Mouse (Mus musculus) regulatory T cell (primary cell): Measurements from ENCODE around the gene Prss16.

ENCODE experiments used
- in situ Hi-C: fragments of 300-600 bp; cut with MboI, MseI; formaldehyde crosslinking; loops from one replicate; pipeline ENCODE4 v1.15.1; 2025; ENCODE audit warnings: high pct_unique_total_duplicates

The Prss16 gene

DNA sequence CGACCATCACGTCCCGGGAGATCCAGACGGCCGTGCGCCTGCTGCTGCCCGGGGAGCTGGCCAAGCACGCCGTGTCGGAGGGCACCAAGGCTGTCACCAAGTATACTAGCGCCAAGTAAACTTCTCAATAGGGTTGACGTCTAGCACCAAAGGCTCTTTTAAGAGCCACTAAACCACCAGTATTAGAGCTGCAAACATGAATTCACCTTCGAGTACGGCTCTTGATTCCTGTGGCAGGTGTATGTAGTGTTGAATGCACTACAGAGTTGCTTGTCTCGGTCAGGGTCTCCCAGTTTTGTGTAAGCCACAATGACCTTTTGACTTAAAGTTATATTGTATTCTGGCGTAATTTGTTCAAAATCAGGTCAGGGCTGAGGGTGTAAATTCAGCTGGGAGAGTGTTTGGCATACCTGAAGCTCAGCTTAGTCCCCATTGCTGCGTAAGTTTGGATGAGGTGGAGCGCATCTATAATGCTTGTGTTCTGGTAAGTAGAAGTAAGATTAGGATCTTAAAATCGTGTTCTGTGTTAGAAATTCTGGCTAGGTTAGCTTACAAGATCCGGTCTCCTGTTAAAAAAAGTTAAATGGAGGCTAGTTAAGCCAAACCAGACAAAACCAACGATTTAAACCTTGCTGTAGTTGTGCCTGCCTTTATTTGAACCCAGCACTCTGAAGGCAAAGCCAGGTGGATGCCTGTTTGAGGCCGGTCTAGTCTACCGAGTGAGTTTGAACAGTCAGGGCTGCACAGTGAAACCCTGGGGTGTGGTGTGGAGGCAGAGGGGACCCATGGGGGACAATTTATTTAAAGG lies 26.8 kb upstream of the Prss16 start:
- in situ Hi-C loops = loop anchor here (5.0 to 10.0 kb wide), 3 partner anchors 314 to 1708 kb away; partner anchors contain the start of genes Hist1h2af, Hist1h2bb, Hist1h2bm and Hist1h3c

DNA sequence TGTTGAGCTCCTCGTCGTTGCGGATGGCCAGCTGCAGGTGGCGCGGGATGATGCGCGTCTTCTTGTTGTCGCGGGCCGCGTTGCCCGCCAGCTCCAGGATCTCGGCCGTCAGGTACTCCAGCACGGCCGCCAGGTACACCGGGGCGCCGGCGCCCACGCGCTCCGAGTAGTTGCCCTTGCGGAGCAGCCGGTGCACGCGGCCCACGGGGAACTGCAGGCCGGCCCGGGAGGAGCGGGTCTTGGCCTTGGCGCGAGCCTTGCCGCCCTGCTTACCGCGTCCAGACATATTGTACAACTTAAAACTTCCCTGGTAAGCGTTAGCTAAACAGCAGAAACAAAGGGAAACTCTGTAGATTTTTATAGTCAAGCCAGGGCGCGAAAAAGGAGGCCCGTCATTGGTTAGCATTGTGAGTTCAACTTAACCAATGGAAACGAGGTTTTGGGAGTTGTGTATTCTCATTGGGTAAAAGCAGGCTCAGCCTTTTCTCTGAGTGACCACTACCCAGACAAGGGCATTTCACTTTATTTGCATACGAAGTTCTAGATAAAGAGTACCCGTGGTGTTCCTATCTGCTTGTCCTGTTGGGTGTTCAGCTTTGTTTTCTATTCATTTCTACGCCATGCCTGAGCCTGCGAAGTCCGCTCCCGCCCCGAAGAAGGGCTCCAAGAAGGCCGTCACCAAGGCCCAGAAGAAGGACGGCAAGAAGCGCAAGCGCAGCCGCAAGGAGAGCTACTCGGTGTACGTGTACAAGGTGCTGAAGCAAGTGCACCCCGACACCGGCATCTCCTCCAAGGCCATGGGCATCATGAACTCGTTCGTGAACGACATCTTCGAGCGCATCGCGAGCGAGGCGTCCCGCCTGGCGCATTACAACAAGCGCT lies 26.0 kb upstream of the Prss16 start, which contains the start of the genes Hist1h2ah and Hist1h2bk:
Gene Hist1h2ah, minus strand, starts transcription at position 302 of the 882 bp plus-strand sequence.
Gene Hist1h2bk, plus strand, starts transcription at position 604 of the 882 bp plus-strand sequence.
- in situ Hi-C loops = loop anchor here (5.0 to 10.0 kb wide), 3 partner anchors 313 to 1709 kb away; partner anchors contain the start of genes Hist1h2af, Hist1h2bb, Hist1h2bm and Hist1h3c

DNA sequence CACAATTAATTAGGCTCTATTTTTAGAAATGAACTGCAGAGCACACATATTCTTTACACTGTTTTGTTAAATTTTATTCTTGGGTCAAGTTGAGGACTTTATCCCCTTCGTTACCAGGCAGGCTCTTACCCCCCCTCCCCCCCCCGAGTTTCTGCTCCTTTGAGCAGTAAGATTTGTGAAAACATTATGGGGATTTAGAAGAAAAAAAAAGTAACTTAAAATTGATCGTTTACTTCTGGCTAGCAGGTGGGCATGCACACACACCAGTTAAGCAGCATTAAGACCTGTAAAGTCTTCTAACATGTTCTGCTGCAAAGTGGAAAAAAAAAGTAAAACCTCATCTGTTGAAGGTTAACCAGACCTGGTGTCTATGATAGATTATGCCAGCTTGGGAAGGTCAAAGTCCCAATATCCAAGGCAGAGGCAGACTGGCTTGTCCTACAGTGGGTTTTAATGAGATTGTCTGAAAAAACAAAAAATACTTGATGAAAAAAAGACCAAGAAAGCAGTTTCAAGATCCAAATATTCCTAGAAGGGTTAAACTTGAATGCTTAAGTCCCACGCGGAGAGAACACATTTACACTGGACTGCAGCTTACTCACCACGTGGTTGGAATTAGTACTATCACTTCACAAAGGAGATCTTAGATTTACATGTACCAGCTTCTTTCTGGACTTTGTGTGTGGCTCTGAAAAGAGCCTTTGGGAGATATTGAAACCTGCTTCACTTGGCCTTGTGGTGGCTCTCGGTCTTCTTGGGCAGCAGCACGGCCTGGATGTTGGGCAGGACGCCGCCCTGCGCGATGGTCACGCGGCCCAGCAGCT lies 25.1 kb upstream of the Prss16 start:
- in situ Hi-C loops = loop anchor here (5.0 to 10.0 kb wide), 4 partner anchors 182 to 1710 kb away; partner anchors contain the start of genes Hist1h2af, Hist1h2bb, Hist1h2bm and Hist1h3c

DNA sequence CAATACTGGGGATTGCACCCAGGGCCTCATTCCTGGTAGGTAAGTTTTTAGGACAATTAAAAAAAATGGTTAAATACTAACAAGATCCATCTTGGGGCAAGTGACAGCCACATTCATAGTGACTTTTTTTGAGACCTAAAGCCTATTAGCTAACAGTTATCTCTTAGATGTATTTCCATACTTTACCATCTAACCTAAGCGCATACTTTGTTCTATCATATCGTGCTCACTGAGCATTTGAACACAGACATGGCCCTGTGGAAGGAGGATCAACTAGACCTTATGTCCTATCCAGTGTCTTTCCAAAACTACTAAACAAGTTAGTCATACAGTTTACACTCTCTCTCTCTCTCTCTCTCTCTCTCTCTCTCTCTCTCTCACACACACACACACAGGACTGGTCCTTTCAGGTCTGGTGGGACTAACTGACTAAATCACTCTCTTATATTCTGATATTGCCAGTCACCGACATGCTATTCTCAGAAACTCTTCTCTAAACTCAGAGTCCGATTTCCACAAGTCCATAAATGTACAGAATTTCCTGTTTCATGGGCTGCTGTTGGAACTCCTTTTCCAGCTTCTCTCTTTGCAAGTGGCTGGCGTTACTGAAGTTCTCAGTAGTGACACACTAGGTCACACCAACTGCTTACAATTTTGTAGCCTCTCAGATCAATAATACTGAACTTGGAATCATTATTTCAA lies 24.4 kb upstream of the Prss16 start:
- in situ Hi-C loops = loop anchor here (5.0 to 10.0 kb wide), 3 partner anchors 182 to 1711 kb away; partner anchors contain the start of genes Hist1h2af, Hist1h2bb, Hist1h3c and Hist1h3g

DNA sequence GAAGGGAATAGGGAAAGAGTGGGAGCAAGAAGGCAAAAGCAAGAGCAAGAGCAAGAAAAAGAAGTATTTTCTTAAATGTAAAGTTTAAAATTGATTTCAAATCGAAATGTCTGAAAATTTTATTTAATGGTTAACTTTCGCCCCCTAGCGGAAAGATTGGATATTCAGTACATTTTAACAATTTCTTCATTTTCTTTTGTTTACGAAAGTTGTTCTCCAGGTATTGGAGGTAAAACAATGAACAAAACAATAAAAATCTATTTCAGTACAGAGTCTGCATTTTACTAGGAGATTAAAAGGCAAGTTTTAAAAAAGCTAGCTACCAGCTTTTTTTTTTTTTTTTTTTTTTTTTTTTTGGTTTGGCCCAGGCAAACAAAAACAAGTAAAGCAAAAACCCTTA lies 21.0 kb upstream of the Prss16 start:
- in situ Hi-C loops = loop anchor here (5.0 to 10.0 kb wide), 3 partner anchors 178 to 1714 kb away; partner anchors contain the start of genes Hist1h2af, Hist1h2bb, Hist1h3c and Hist1h3g

DNA sequence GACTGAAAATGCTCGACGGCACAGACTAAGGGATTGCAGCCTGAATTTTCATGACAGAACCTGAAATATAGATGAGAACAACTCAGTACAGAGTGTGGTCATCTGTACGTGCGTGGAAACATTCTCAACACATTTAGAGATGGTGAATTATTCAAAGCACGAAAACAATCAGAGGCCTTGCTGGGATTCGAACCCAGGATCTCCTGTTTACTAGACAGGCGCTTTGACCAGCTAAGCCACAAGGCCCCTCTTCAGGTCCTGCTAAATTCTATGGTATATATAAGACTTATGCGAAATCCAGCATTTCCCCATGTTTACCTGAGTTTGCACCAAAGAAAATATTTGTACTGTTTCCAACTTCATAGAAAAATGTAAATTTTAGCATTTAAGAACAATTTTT lies 20.4 kb upstream of the Prss16 start:
- in situ Hi-C loops = loop anchor here (5.0 to 10.0 kb wide), 8 partner anchors 58 to 1715 kb away; partner anchors contain the start of genes Hist1h2af, Hist1h2bb, Hist1h3c and Hist1h3g

DNA sequence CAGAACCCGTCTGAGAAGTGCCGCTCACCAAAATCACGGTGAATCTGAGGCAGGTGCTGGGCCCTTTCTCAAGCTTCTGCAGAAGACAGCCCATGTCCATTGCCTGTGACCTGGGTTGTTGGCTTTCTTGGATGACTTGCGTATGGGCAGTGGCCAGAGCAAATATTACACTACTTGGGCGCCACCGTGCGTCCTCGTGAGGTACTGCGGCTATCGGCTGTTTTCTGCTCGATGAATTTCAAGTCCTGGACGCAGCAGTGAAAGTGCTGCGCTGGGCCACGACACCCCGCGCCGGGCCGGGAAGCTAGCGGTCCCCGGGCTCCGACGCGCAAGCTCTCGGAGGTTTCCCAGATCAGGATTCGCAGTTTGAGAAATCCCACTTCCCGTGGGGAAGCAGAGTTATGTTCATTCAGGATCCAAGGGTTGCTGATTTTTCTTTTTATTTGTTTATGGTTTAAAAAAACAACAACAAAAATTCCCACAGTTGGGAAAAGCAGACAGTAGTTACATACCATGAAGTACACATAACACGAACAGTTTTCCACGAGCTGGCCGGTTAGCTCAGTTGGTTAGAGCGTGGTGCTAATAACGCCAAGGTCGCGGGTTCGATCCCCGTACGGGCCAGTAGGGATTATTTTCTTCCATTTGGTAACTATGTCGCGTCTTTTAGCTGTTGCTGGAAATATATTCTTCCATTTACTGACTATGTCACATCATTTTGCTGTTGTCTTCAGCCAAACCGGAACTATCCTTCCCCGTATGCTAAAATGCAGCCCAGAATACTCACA lies 19.3 kb upstream of the Prss16 start:
- in situ Hi-C loops = loop anchor here (5.0 to 10.0 kb wide), 5 partner anchors 57 to 1418 kb away; partner anchors contain the start of gene Trim27

DNA sequence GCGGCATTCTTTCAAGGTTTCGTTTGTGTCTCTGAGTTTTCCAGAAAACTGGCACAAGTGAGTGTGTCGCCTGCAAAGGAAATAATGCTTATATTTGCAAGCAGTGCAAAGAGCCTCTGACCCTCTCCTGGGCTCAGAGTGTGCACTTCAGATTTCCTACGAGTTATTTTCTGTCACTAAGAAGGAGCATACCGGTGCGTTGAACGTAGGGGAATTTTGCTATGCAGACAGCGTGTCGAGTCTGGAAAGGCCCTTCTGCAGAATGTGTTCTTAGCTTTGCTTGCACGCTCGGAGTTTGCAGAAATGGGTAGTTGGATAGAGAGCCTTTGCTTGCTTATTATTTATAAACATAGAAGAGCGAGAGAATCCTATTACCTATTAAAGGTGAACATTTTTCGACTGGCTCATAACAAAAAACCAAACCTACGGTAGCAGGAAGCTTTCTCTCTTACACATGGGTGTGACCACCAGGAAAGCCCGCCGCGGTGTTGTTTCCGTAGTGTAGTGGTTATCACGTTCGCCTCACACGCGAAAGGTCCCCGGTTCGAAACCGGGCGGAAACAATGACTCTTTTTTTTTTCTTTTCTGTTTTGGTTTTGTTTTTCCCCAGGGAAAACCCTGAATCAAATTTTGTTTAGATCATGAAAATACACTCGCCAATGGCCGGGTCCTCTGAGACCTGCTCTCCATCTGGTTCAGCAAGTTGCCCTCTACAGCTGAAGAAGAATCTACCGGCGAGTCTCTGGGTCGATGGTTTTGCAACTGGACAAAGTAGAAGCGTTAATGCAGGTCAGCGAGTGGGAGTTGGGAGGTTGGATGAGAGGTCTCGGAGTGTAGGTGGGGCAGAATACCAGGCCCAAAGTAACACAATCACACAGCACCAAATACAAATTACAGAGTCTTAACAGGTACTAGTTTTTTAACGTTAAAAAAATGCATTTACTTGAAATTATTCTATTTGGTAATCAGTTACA lies 16.8 kb upstream of the Prss16 start:
- in situ Hi-C loops = loop anchor here (5.0 to 10.0 kb wide), 5 partner anchors 54 to 1421 kb away; partner anchors contain the start of gene Trim27

DNA sequence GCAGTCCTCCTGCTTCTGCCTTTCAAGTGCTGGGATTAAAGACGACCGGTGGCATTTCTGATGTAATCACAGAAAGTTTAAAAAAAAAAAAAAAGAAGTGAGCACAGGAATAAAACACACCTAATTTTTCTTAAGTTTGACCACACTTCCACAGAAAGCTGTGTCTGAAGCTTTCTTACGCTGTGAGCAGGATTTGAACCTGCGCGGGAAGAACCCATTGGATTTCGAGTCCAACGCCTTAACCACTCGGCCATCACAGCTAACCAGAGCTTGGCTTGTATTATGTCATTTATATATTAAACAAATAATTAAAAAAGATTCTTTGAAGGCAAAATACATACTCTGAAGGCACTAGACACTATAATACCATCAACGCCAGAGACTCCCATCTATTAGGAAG lies 12.7 kb upstream of the Prss16 start:
- in situ Hi-C loops = loop anchor here (10.0 kb wide), 2 partner anchors 217 to 847 kb away; partner anchors contain the start of gene Trim27

DNA sequence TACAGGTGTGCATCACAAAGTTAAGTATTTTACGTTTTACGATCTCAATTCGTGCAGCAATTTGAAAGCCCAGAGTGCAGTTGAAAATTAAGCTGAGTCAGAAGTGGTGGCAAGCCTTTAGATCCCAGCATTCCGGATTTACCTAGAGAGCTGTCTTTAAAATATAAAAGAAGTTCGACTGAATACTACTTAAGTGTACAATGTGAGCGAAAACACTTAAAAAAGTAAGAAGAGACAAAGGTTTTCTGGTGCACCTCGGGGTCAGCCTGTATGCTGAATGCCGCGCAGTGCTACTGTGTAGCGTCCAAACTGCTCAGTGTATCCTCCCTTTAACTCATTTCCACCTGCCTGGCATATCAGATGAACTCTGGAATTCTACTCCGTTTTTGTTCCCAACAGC lies 12.0 kb upstream of the Prss16 start:
- in situ Hi-C loops = loop anchor here (10.0 kb wide), 2 partner anchors 217 to 847 kb away; partner anchors contain the start of gene Trim27

DNA sequence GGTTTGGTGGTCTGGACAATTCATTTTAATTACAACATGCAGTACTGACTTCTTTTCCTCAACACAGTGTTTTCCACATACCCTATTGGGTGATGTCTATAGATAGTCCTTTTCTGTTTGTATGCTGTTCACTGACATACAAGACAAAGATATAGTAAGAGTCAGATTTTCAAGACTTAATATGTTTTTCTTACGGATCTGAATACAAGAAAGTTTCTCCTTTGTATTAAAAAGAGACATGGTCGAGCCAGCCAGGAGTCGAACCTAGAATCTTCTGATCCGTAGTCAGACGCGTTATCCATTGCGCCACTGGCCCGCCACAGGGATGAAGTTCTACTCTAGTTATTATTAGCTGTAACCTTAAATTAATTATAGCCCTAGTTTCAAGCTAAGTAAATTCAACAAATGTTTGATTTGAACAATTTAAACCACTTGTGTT lies 11.4 kb upstream of the Prss16 start:
- in situ Hi-C loops = loop anchor here (10.0 kb wide), 2 partner anchors 216 to 846 kb away; partner anchors contain the start of gene Trim27

DNA sequence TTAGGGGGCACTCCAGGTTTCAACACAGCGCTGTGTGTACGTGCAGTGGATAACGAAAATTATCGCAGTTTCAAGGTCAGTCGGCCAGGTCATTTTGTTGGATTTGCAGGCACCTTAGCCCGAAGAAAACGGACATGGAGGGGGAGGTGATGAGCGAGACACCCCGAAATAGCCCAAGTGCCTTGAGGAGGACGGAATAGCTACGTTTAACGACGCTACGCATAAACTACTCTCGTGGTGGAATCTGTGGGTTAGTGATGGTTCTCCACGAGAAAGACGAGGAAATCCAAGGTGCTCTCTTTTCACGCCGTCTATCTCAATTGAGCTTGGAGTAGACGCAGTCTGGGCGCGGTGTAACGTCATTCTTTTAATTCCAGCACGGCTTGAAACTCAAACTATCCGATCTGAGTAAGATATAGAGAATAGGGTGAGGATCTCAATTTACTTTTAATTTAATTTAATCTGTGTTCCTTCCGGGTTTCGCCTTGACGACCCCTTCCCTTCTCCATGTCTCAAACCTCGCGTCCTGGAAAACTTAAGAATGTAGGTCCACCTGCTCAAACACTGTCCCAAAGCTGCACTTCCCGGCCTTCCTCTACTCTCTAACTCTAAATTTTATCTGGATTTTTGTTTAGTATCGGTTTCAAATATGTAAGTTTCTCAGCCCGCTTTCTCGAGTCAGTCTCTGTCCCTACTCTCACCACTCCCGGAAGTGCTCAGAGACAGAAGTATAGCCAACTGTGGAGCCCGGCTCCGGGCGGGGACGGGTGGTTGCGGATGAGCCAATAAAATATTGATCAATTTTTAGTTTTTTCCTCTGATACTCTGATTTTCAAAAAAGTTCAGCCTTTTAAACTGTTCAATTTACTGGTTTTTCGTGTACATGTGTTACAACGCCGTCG lies 10.6 kb upstream of the Prss16 start:
- in situ Hi-C loops = loop anchor here (10.0 kb wide), 2 partner anchors 215 to 845 kb away; partner anchors contain the start of gene Trim27

DNA sequence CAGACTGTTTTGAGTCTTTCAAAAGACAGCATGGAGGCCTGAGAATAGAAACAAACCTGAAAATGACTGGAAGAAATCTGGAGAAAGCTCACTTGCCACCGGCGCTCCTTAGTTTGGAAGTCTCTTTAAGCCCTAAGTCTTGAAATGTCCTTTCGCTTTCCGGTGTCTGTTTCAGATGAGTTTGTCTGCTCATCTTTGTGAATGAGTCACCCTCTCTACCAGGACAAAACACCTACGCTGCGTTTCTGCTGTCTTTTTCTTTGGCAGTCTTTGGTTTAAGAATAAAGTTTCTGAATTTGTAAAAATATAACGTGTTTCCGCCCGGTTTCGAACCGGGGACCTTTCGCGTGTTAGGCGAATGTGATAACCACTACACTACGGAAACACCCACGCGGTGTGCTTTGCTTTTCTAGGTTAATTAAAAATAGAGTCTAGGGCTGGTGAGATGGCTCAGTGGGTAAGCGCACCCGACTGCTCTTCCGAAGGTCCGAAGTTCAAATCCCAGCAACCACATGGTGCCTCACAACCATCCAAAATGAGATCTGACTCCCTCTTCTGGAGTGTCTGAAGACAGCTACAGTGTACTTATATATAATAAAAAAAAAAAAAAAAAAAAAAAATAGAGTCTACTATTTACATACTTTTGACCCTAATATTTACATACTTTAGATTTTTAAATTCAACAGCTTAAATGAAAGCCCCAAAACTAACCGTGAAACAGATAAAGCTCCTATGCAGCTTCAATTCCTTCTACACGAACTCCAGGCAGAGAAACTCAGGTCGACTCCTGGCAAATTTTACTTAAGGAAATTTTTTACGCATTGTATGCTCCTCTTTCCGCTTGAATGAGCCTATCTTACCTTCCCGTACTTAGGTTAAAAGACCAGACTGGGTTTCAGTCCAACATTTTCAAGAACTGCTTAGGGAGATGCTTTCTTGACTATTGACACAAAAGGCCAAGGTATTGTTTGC lies 6.2 kb upstream of the Prss16 start:
- in situ Hi-C loops = no loop called here

DNA sequence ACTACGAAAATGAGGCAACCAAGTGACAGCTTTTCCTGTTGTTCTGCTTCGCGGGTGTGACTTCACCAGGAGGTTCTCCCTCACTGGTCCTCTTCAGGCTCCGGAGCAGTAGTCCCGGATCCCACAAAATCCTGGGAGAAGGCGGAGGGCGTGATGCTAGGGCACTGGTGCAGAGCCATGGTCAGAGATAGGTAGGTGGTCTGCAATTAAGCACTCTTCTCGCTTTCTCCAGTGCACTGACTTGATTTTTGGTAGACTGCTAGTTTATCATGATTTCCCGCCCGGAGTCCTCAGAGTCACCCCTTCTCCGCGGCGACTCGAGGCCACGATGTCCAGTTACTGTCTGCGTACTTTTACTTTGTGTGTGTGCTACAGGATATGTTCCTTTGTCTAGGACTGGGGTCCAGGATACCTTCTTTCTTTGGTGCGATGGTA lies 4.9 kb upstream of the Prss16 start:
- in situ Hi-C loops = no loop called here

DNA sequence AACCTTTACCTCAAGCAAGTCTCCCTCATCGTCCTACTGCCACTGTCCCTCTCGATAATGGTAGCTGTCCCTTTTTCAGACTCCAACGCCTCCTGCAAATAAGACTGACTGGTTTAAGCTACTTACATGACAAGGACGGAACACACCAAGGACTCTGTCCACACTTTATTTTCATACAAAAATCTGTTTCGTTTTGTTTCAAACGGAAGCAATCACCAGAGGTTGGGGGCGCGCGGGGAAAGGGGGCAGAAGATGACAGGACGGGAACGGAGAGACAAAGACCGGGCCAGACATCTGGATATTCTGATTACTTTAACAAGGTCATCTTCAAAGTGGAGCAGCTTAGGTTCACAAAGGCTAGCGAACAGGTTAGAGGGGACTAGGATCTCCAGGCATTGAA lies 4.2 kb upstream of the Prss16 start:
- in situ Hi-C loops = no loop called here
